Mouse (Mus musculus) thymus, adult 2 months (tissue): ENCODE data around the gene Ifng.

Source experiments
- CTCF ChIP-seq: fragments of 200-500 bp; IDR thresholded peaks from 2 replicates; pipeline ENCODE4 v1.5.1; 2012; ENCODE audit warnings: mild to moderate bottlenecking, control low read depth, low read length, moderate library complexity, borderline replicate concordance; ENCODE audit not compliant: control insufficient read depth, poor library complexity, insufficient read depth; ENCODE audit errors: extremely low read depth
- POLR2A ChIP-seq: fragments of 200-500 bp; IDR thresholded peaks from 2 replicates; pipeline ENCODE4 v1.6.1; 2012; ENCODE audit warnings: mild to moderate bottlenecking, low read length, control low read depth, moderate library complexity; ENCODE audit not compliant: control insufficient read depth, poor library complexity, insufficient read depth; ENCODE audit errors: extremely low read depth

GRCm38 (mm10) chr10:118476696-118477095 is 35.9 kb downstream of the Ifng start:
- no peak for TF ChIP-seq CTCF
- no peak for TF ChIP-seq POLR2A
